Mouse (Mus musculus) adrenal gland, postnatal 36 days (tissue): ENCODE data around the gene March4. TPM values are rescaled to one million over a fixed set of nuclear protein-coding genes. Genes with fewer than 3 reads are reported as not detected.

Experiments
- DNase-seq, 2 experiments: peaks; one replicate each; pipeline ENCODE4 v3.0.0; 2021; ENCODE audit warnings: mixed read lengths in 1 of 2
- total RNA-seq, 2 experiments: library from RNA; stranded (reverse); gene quantifications; 2 replicates each; pipeline ENCODE4 v1.2.3; 2021

The March4 gene
- total RNA-seq, 2 experiments from 2014 or later: 0.30 to 0.56 TPM

GRCm38 (mm10) chr1:72449752-72450151, 87.0 kb downstream of the March4 start:
- DNase-seq: no peak

- no peak for DNase-seq
These were observed 94.0 kb downstream of the March4 start for GRCm38 (mm10) chr1:72442747-72443146.

- DNase-seq: peak; percentile 41 to 42
These were observed 97.6 kb downstream of the March4 start for GRCm38 (mm10) chr1:72439146-72439545.

- DNase-seq: no peak
These were observed 99.8 kb downstream of the March4 start for GRCm38 (mm10) chr1:72436967-72437366.

- no peak for DNase-seq
These were observed 102.2 kb downstream of the March4 start for GRCm38 (mm10) chr1:72434510-72434909.

- no peak for DNase-seq
These were observed 104.2 kb downstream of the March4 start for GRCm38 (mm10) chr1:72432579-72432978.

GRCm38 (mm10) chr1:72429107-72429807, 107.5 kb downstream of the March4 start:
- peak; percentile 31 to 35 for DNase-seq

GRCm38 (mm10) chr1:72428526-72428925, 108.2 kb downstream of the March4 start:
- DNase-seq: no peak

- no peak for DNase-seq
These were observed 110.3 kb downstream of the March4 start for GRCm38 (mm10) chr1:72426456-72426855.

- no peak for DNase-seq
These were observed 114.6 kb downstream of the March4 start for GRCm38 (mm10) chr1:72422121-72422520.

- DNase-seq: no peak
These were observed 116.5 kb downstream of the March4 start for GRCm38 (mm10) chr1:72420220-72420619.

- no peak for DNase-seq
These were observed 117.7 kb downstream of the March4 start for GRCm38 (mm10) chr1:72418744-72419655.

- no peak for DNase-seq
These were observed 122.0 kb downstream of the March4 start for GRCm38 (mm10) chr1:72414561-72415253.

GRCm38 (mm10) chr1:72414133-72414532, 122.6 kb downstream of the March4 start:
- DNase-seq: no peak

- DNase-seq: no peak
These were observed 123.5 kb downstream of the March4 start for GRCm38 (mm10) chr1:72413205-72413604.

- DNase-seq: no peak
These were observed 125.6 kb downstream of the March4 start for GRCm38 (mm10) chr1:72411108-72411507.

GRCm38 (mm10) chr1:72409936-72410335, 126.8 kb downstream of the March4 start:
- no peak for DNase-seq

- DNase-seq: no peak
These were observed 130.1 kb downstream of the March4 start for GRCm38 (mm10) chr1:72406505-72407079.

- DNase-seq: no peak
These were observed 135.2 kb downstream of the March4 start for GRCm38 (mm10) chr1:72401331-72402069.

GRCm38 (mm10) chr1:72400616-72401015, 136.1 kb downstream of the March4 start:
- DNase-seq: no peak

- DNase-seq: no peak
These were observed 136.9 kb downstream of the March4 start for GRCm38 (mm10) chr1:72399720-72400401.
